Mouse (Mus musculus) liver, adult 10 weeks (tissue): ENCODE results near the gene Rnf224. TPM values are rescaled to one million over a fixed set of nuclear protein-coding genes. Genes with fewer than 3 reads are reported as not detected.

ENCODE experiments used
- polyA plus RNA-seq: library from polyadenylated mRNA; stranded (reverse); fragments of 350-450 nt; fragmentation: Illumina TruSeq; extraction: RNeasy Lipid Tissue Mini Kit (QIAGEN cat#74804); gene quantifications from one replicate; pipeline ENCODE4 v1.2.3, GENCODE M21; 2014; ENCODE audit warnings: low read depth, low replicate concordance

The Rnf224 gene
- not detected for polyA plus RNA-seq

GRCm38 (mm10) chr2:25236614-25237013, at the start of gene Rnf224:
TSS of gene Rnf224 (minus strand) at chr2:25236787.

GRCm38 (mm10) chr2:25271827-25272511, 35.4 kb upstream of the Rnf224 start, which contains the start of the genes Ssna1 and Anapc2:
TSS of gene Ssna1 (minus strand) at chr2:25272438.
TSS of gene Anapc2 (plus strand) at chr2:25272478.

GRCm38 (mm10) chr2:25262291-25262767, 25.7 kb upstream of the Rnf224 start, which contains the start of gene Tprn:
TSS of gene Tprn (plus strand) at chr2:25262618.

GRCm38 (mm10) chr2:25255284-25255779, 18.7 kb upstream of the Rnf224 start, which contains the start of gene Tmem203:
TSS of gene Tmem203 (plus strand) at chr2:25255439.

GRCm38 (mm10) chr2:25246183-25247072, 9.8 kb upstream of the Rnf224 start, which contains the start of gene AL732309.1:
TSS of gene AL732309.1 (minus strand) at chr2:25246863.

GRCm38 (mm10) chr2:25242101-25242506, 5.5 kb upstream of the Rnf224 start, which contains the start of the genes Rnf208 and Cysrt1:
TSS of gene Rnf208 (plus strand) at chr2:25242255.
TSS of gene Cysrt1 (minus strand) at chr2:25242452.

GRCm38 (mm10) chr2:25234050-25234449, 2.5 kb downstream of the Rnf224 start, which contains the start of gene Slc34a3:
TSS of gene Slc34a3 (minus strand) at chr2:25234364.

GRCm38 (mm10) chr2:25224492-25224765, 12.2 kb downstream of the Rnf224 start, which contains the start of gene Tubb4b:
TSS of gene Tubb4b (minus strand) at chr2:25224702.

GRCm38 (mm10) chr2:25218445-25218844, 18.1 kb downstream of the Rnf224 start, which contains the start of gene Fam166a:
TSS of gene Fam166a (plus strand) at chr2:25218745.

GRCm38 (mm10) chr2:25214444-25214843, 22.1 kb downstream of the Rnf224 start, which contains the start of gene Stpg3:
TSS of gene Stpg3 (minus strand) at chr2:25214637.

GRCm38 (mm10) chr2:25211121-25211670, 25.4 kb downstream of the Rnf224 start, which contains the start of gene Nelfb:
TSS of gene Nelfb (minus strand) at chr2:25211489.

GRCm38 (mm10) chr2:25196172-25196954, 40.2 kb downstream of the Rnf224 start, which contains the start of gene Tor4a:
TSS of gene Tor4a (minus strand) at chr2:25196886.

Other genes starting within 250 kb of the Rnf224 start
- gene Nsmf, start 182.4 kb downstream of the Rnf224 start, polyA plus RNA-seq, result 16.6 TPM
- 33.1 TPM for gene Entpd8, start 156.5 kb downstream of the Rnf224 start, polyA plus RNA-seq
- gene Noxa1, start 141.6 kb downstream of the Rnf224 start, polyA plus RNA-seq, result not detected
- 0.61 TPM for gene Nrarp, start 56.0 kb downstream of the Rnf224 start, polyA plus RNA-seq
- 0.56 TPM for gene Tor4a, start 39.9 kb downstream of the Rnf224 start, polyA plus RNA-seq
- gene Nelfb, start 25.3 kb downstream of the Rnf224 start, polyA plus RNA-seq, result 4.3 TPM
- gene Stpg3, start 22.1 kb downstream of the Rnf224 start, polyA plus RNA-seq, result not detected
- not detected for gene Fam166a, start 18.0 kb downstream of the Rnf224 start, polyA plus RNA-seq
- gene Tubb4b, start 12.1 kb downstream of the Rnf224 start, polyA plus RNA-seq, result 31.1 TPM
- not detected for gene Slc34a3, start 2.4 kb downstream of the Rnf224 start, polyA plus RNA-seq
- not detected for gene Rnf208, start 5.5 kb upstream of the Rnf224 start, polyA plus RNA-seq
- gene Cysrt1, start 5.7 kb upstream of the Rnf224 start, polyA plus RNA-seq, result not detected
- gene AL732309.1, start 10.1 kb upstream of the Rnf224 start, polyA plus RNA-seq, result 0.69 TPM
- 0.85 TPM for gene Tmem203, start 18.7 kb upstream of the Rnf224 start, polyA plus RNA-seq
- gene Tprn, start 25.8 kb upstream of the Rnf224 start, polyA plus RNA-seq, result 0.19 TPM
- 2.6 TPM for gene Ssna1, start 35.7 kb upstream of the Rnf224 start, polyA plus RNA-seq
- 7.9 TPM for gene Anapc2, start 35.7 kb upstream of the Rnf224 start, polyA plus RNA-seq
- not detected for gene Tmem210, start 51.4 kb upstream of the Rnf224 start, polyA plus RNA-seq
- not detected for gene Lrrc26, start 53.1 kb upstream of the Rnf224 start, polyA plus RNA-seq
- not detected for gene Grin1, start 82.4 kb upstream of the Rnf224 start, polyA plus RNA-seq
- 8.7 TPM for gene Man1b1, start 95.6 kb upstream of the Rnf224 start, polyA plus RNA-seq
- gene Dpp7, start 119.6 kb upstream of the Rnf224 start, polyA plus RNA-seq, result 4.9 TPM
- 1.8 TPM for gene Uap1l1, start 128.9 kb upstream of the Rnf224 start, polyA plus RNA-seq
- gene Sapcd2, start 135.5 kb upstream of the Rnf224 start, polyA plus RNA-seq, result not detected
- gene Entpd2, start 159.1 kb upstream of the Rnf224 start, polyA plus RNA-seq, result not detected
- gene Npdc1, start 162.6 kb upstream of the Rnf224 start, polyA plus RNA-seq, result 1.1 TPM
- not detected for gene Fut7, start 186.5 kb upstream of the Rnf224 start, polyA plus RNA-seq
- 2.0 TPM for gene Abca2, start 191.9 kb upstream of the Rnf224 start, polyA plus RNA-seq
- not detected for gene Clic3, start 220.1 kb upstream of the Rnf224 start, polyA plus RNA-seq
- gene Paxx, start 224.3 kb upstream of the Rnf224 start, polyA plus RNA-seq, result 57.0 TPM
- 2.1 TPM for gene Ptgds, start 233.3 kb upstream of the Rnf224 start, polyA plus RNA-seq